Mouse (Mus musculus) kidney, postnatal 0 days (tissue): ENCODE results near the gene Clybl. TPM values are rescaled to one million over a fixed set of nuclear protein-coding genes. Genes with fewer than 3 reads are reported as not detected.

Experiments used
- ATAC-seq: fragments of 200-750 bp; cut with Nextera tagmentation; replicated peaks from 2 replicates; pipeline ENCODE4 v1.8.0; 2017; ENCODE audit warnings: low read depth, moderate number of reproducible peaks, moderate TSS enrichment, moderate library complexity; ENCODE audit not compliant: low FRiP score
- DNase-seq: peaks from one replicate; pipeline ENCODE4 v3.0.0-alpha.2; 2016; ENCODE audit warnings: low spot score
- H3K27ac ChIP-seq: fragments of 300-500 bp; sonication (generic); 2 replicates; pipeline ENCODE4 v1.5.1; 2014; ENCODE audit warnings: mild to moderate bottlenecking
- H3K27me3 ChIP-seq: fragments of 300-500 bp; sonication (generic); 2 replicates; pipeline ENCODE4 v1.6.1; 2014; ENCODE audit warnings: low read length, mixed read lengths; ENCODE audit not compliant: insufficient read depth
- H3K36me3 ChIP-seq: fragments of 300-500 bp; sonication (generic); 2 replicates; pipeline ENCODE4 v1.6.1; 2014; ENCODE audit warnings: low read length, mixed read lengths; ENCODE audit not compliant: insufficient read depth
- H3K4me1 ChIP-seq: fragments of 300-500 bp; sonication (generic); replicated peaks from 2 replicates; pipeline ENCODE4 v1.6.1; 2014; ENCODE audit warnings: antibody characterized with exemption, low read length, mixed read lengths; ENCODE audit not compliant: insufficient read depth
- H3K4me2 ChIP-seq: fragments of 300-500 bp; sonication (generic); 2 replicates; pipeline ENCODE4 v1.6.1; 2014; ENCODE audit warnings: mild to moderate bottlenecking, low read length, moderate library complexity, mixed read lengths
- H3K4me3 ChIP-seq: fragments of 300-500 bp; sonication (generic); replicated peaks from 2 replicates; pipeline ENCODE4 v1.5.1; 2014; ENCODE audit warnings: low read depth, low read length
- H3K9ac ChIP-seq: fragments of 300-500 bp; sonication (generic); 2 replicates; pipeline ENCODE4 v1.6.1; 2014; ENCODE audit warnings: low read depth, low read length
- H3K9me3 ChIP-seq: fragments of 300-500 bp; sonication (generic); replicated peaks from 2 replicates; pipeline ENCODE4 v1.6.1; 2016; ENCODE audit warnings: low read length, inconsistent platforms, mixed read lengths
- CTCF ChIP-seq: IDR thresholded peaks from 2 replicates; pipeline ENCODE4 v1.5.1; 2016; ENCODE audit warnings: antibody characterized with exemption, low read depth, mild to moderate bottlenecking, moderate library complexity
- WGBS: fragments of 180-500 bp; shearing (Covaris S2); extraction: QIAGEN DNeasy Blood & Tissue Kit; methylation state at CpG from one replicate; pipeline ENCODE4 v1.1.7; 2014; 5-methylcytosine and 5-hydroxymethylcytosine counted together
- polyA plus RNA-seq: library from polyadenylated mRNA; unstranded; fragments of >200 nt; fragmentation: Nextera tagmentation; extraction: Ambion mirVana; gene quantifications from 2 replicates; pipeline ENCODE4 v1.2.1, GENCODE M21; 2015

Clybl gene
- polyA plus RNA-seq, result 45.7 and 47.9 TPM in 2 replicates

- Histone ChIP-seq H3K4me3 (peak within 1 kb of the TSS; percentile 70), H3K4me2 (peak within 1 kb of the TSS; percentile 71), H3K9ac (peak within 1 kb of the TSS; percentile 72), H3K27ac (no peak within 1 kb of the TSS), H3K36me3 (no peaks in the 10 kb centered on the region), H3K27me3 (no peaks in the 10 kb centered on the region), H3K4me1 (no peaks in the 10 kb centered on the region), H3K9me3 (no peaks in the 10 kb centered on the region)
- TF ChIP-seq CTCF, result no peak
- ATAC-seq (peak; percentile 99), DNase-seq (peak; percentile 95)
- WGBS, result 5% methylated on average over 43 of the region's 45 CpGs
Measured at GRCm38 (mm10) chr14:122181078-122181814, at the start of gene Clybl. TSS of gene Clybl (plus strand) at chr14:122181704.

GRCm38 (mm10) chr14:122136368-122136928 lies 45.1 kb upstream of the Clybl start:
- Histone ChIP-seq H3K4me3 (no peak overlapping the region), H3K27ac (no peak overlapping the region), H3K4me1 (no peaks in the 10 kb centered on the region), H3K27me3 (no peaks in the 10 kb centered on the region), H3K4me2 (no peak overlapping the region), H3K9ac (no peak overlapping the region), H3K9me3 (no peaks in the 10 kb centered on the region), H3K36me3 (peaks cover 25% of the 10 kb centered on the region; the same call in 1 of the 2 replicates)
- DNase-seq, result no peak
- WGBS, result 76% methylated on average over 3 of the region's 3 CpGs
- TF ChIP-seq CTCF, result no peak
- ATAC-seq, result no peak

GRCm38 (mm10) chr14:122137234-122137633 lies 44.3 kb upstream of the Clybl start:
- WGBS, result 48% methylated on average over 7 of the region's 7 CpGs
- H3K9ac ChIP-seq, result no peak overlapping the region
- no peaks in the 10 kb centered on the region for H3K9me3 ChIP-seq
- no peak overlapping the region for H3K27ac ChIP-seq
- ATAC-seq, result no peak
- H3K4me1 ChIP-seq, result no peaks in the 10 kb centered on the region
- TF ChIP-seq CTCF, result no peak
- DNase-seq, result peak; percentile 9
- H3K4me2 ChIP-seq, result no peak overlapping the region
- H3K4me3 ChIP-seq, result no peak overlapping the region
- peaks cover 29% of the 10 kb centered on the region; the same call in 1 of the 2 replicates for H3K36me3 ChIP-seq
- no peaks in the 10 kb centered on the region for H3K27me3 ChIP-seq

GRCm38 (mm10) chr14:122140126-122140525 lies 41.4 kb upstream of the Clybl start:
- Histone ChIP-seq H3K27ac (no peak overlapping the region), H3K4me2 (no peak overlapping the region), H3K9ac (no peak overlapping the region), H3K4me3 (no peak overlapping the region), H3K9me3 (no peaks in the 10 kb centered on the region), H3K27me3 (no peaks in the 10 kb centered on the region), H3K36me3 (peaks cover 37% of the 10 kb centered on the region; the same call in 1 of the 2 replicates), H3K4me1 (no peaks in the 10 kb centered on the region)
- DNase-seq (no peak), ATAC-seq (no peak)
- WGBS, result 71% methylated on average over 1 of the region's 1 CpGs
- TF ChIP-seq CTCF, result no peak

- DNase-seq (no peak), ATAC-seq (no peak)
- 88% methylated on average over 4 of the region's 4 CpGs for WGBS
- no peak for TF ChIP-seq CTCF
- Histone ChIP-seq H3K9ac (no peak overlapping the region), H3K36me3 (peaks cover 60% of the 10 kb centered on the region), H3K27ac (no peak overlapping the region), H3K4me3 (no peak overlapping the region), H3K4me1 (no peaks in the 10 kb centered on the region), H3K27me3 (no peaks in the 10 kb centered on the region), H3K9me3 (no peaks in the 10 kb centered on the region), H3K4me2 (no peak overlapping the region)
Measured at GRCm38 (mm10) chr14:122143585-122144269, 37.8 kb upstream of the Clybl start.

DNA sequence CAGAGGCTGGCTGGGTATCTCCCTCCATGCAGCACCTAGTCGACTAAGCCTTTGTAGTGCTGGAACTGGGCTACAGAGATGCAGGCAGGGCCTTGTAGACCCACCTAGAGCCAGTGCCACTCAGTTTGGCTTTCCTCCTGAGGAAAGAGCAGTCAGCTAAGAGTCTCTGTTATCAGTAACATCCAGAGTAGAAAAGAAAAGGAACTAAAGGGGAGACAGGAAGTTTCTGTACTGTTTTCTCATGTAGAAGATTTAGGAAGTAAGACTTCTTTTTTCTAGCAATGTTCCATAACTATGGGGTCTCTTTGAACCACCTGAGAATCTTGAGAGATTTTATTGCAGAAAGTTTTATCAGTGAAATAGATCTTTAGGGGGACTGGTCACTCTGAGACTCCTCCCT lies 36.1 kb upstream of the Clybl start:
- no peak overlapping the region for H3K27ac ChIP-seq
- H3K4me3 ChIP-seq, result no peak overlapping the region
- 69% methylated on average over 1 of the region's 1 CpGs for WGBS
- H3K4me1 ChIP-seq, result no peaks in the 10 kb centered on the region
- no peaks in the 10 kb centered on the region for H3K27me3 ChIP-seq
- H3K4me2 ChIP-seq, result no peak overlapping the region
- no peaks in the 10 kb centered on the region for H3K9me3 ChIP-seq
- H3K36me3 ChIP-seq, result peaks cover 60% of the 10 kb centered on the region
- DNase-seq (no peak), ATAC-seq (no peak)
- no peak overlapping the region for H3K9ac ChIP-seq
- TF ChIP-seq CTCF, result no peak
